In the genomic region with DNA sequence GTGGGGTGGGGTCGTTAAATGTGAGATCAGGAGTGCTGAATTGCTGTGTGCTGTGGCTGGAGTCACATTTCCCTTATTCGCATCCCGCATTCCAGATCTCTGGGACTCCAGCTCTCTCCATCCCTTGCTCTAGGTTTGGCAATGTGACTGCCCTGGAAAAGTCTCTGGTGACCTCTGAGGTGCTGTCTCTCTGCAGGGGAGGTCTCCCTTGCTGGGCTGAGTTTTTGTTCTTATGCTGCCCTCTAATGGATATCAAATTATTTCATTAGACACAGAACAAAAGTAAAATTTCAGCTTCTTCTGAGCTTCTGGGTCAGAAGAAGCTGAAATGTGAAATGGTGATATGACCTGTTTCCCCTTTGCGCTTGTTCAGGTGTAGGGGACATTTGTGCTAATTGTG, we compare ENCODE assay signal across 10 mouse cellular contexts.
A peak's percentile ranks its signal among the peaks of the same experiment; 100 is the strongest.
DNase-seq lines count a peak whose midpoint lies in the region; ATAC-seq and TF ChIP-seq lines count a peak whose summit lies in the region.
"Had no signal": no experiment of that assay in that cellular context is flagged by ENCODE, and none has a peak within 500 bp of the region (broad histone marks: within the 10 kb centered on the region; RNA-seq: fewer than 3 reads in every experiment).

No protein-coding gene starts in this region.

- H3K36me3 ChIP-seq in limb, embryonic 11.5 days (ENCODE audit: control insufficient read depth, insufficient read depth, low read length): no peaks in the 10 kb centered on the region
- H3K36me3 ChIP-seq: embryonic facial prominence, embryonic 15.5 days had no signal

- no peaks in the 10 kb centered on the region for H3K4me1 ChIP-seq in cortical plate, adult 2 months (ENCODE audit: control insufficient read depth, insufficient read depth, low read length)
- H3K4me1 ChIP-seq in limb, embryonic 11.5 days (ENCODE audit: control insufficient read depth, insufficient read depth, low read length): no peaks in the 10 kb centered on the region
- H3K4me1 ChIP-seq: embryonic facial prominence, embryonic 15.5 days had no signal

- H3K27me3 ChIP-seq in limb, embryonic 11.5 days (ENCODE audit: control insufficient read depth, insufficient read depth, low read length): no peaks in the 10 kb centered on the region
- H3K27me3 ChIP-seq: embryonic facial prominence, embryonic 15.5 days had no signal

- H3K9ac ChIP-seq in limb, embryonic 11.5 days (ENCODE audit: low read length): no peak overlapping the region
- H3K9ac ChIP-seq: embryonic facial prominence, embryonic 15.5 days had no signal

- ATAC-seq in frontal cortex, adult (ENCODE audit: low TSS enrichment): peak; percentile 38; the same call in 1 of the 2 replicates
- peak; percentile 67 for ATAC-seq in limb, embryonic 11.5 days (ENCODE audit: insufficient number of reproducible peaks, low FRiP score, low TSS enrichment, low read depth)
- ATAC-seq in inflammation-experienced regulatory T-cells, adult 6 months: no peak

- 24% methylated on average over 4 of the region's 4 CpGs for WGBS in limb, embryonic 11.5 days

- no peak overlapping the region for H3K4me2 ChIP-seq in limb, embryonic 11.5 days (ENCODE audit: low read depth, severe bottlenecking)
- H3K4me2 ChIP-seq: embryonic facial prominence, embryonic 15.5 days had no signal

- no peaks in the 10 kb centered on the region for H3K9me3 ChIP-seq in limb, embryonic 11.5 days (ENCODE audit: control insufficient read depth, low read length)
- H3K9me3 ChIP-seq: embryonic facial prominence, embryonic 15.5 days had no signal

- DNase-seq in frontal cortex, postnatal 25 days (ENCODE audit: low spot score in 2 of 2): no peak
- DNase-seq in A20 (ENCODE audit: low read depth, low spot score): peak; percentile 19
- peak; percentile 36 for DNase-seq in limb, embryonic 11.5 days (ENCODE audit: low spot score)
- no peak for DNase-seq in right cerebral cortex, adult 18-20 months
- DNase-seq in frontal cortex, postnatal 10 days (ENCODE audit: low spot score in 2 of 2): no peak

- peak; percentile 33 for TF ChIP-seq CTCF in cortical plate, adult 2 months (IDR thresholded peaks at IDR 0.05; ENCODE audit: extremely low read depth, insufficient read depth, low read length)

- TF ChIP-seq POLR2A in cortical plate, adult 2 months (IDR thresholded peaks at IDR 0.05; ENCODE audit: extremely low read depth, insufficient read depth, low read length): no peak

- H3K4me3 ChIP-seq in cortical plate, adult 2 months (ENCODE audit: insufficient read depth, low read length): no peak overlapping the region
- H3K4me3 ChIP-seq in limb, embryonic 11.5 days (ENCODE audit: low read depth, low read length): no peak overlapping the region
- H3K4me3 ChIP-seq: embryonic facial prominence, embryonic 15.5 days had no signal

- H3K27ac ChIP-seq in cortical plate, adult 2 months (ENCODE audit: insufficient read depth, low read length): no peak overlapping the region
- no peak overlapping the region for H3K27ac ChIP-seq in limb, embryonic 11.5 days (replicated peaks; ENCODE audit: low read depth, low read length)
- H3K27ac ChIP-seq: embryonic facial prominence, embryonic 15.5 days; macrophage had no signal

Comparison
In these comparisons a context has a peak if more than half of its experiments do, and no peak if none do; other contexts are left out.
1. DNase-seq: peak in A20 (single experiment) and limb, embryonic 11.5 days (single experiment); none in frontal cortex, postnatal 25 days (0 of 2), right cerebral cortex, adult 18-20 months (single experiment) and frontal cortex, postnatal 10 days (0 of 2).